Mouse (Mus musculus): ENCODE data around the gene Slc1a3. TPM values are rescaled to one million over a fixed set of nuclear protein-coding genes. Genes with fewer than 3 reads are reported as not detected.

Gene Slc1a3
- polyA plus RNA-seq, 1 experiment from 2014 or later = 0.13 TPM

DNA sequence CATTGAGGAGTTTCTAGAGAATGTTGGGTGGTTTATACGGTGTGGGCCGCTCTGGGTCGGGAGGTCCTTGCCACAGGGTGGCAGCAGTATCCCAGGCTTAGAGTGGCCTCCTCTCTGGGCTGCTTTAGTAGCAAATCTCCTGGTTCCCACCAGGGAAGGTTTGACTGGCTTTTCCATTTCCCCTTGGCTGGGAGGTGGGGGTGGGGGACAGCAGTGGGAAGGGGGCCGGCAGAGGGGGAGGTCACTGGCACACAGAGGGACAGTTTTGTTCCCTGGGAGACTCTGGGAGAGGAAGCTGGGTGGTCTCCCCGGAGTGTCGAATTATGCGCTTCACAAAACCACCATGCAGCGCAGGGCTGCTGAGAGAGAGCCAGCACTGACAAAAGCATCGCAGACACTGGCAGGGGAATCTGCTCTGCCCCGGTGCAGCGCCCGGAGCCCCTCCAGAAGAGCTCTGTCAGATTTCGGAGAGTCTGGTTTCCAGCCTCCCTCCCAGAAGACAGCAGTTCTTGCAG, 81.2 kb downstream of the Slc1a3 start:
- ATAC-seq (peak; percentile 67), DNase-seq (peak; percentile 64)
- H3K27me3 ChIP-seq (ENCODE audit: insufficient read depth, low read length) = peaks cover 16% of the 10 kb centered on the region
- H3K4me1 ChIP-seq (ENCODE audit: insufficient read depth) = peaks cover 15% of the 10 kb centered on the region
- H3K4me2 ChIP-seq (ENCODE audit: low read depth, low read length) = peak overlapping the region; percentile 51
- under 1% methylated on average over 13 of the region's 13 CpGs for WGBS (ENCODE audit: insufficient replicate concordance)
- H3K4me3 ChIP-seq (ENCODE audit: low read depth, low read length) = peak overlapping the region; percentile 9; the same call in 1 of the 2 replicates
- no peaks in the 10 kb centered on the region for H3K9me3 ChIP-seq (ENCODE audit: low read length)
- H3K27ac ChIP-seq (ENCODE audit: low read depth) = no peak overlapping the region
- no peak for TF ChIP-seq EP300 (IDR thresholded peaks at IDR 0.05; ENCODE audit: low read depth)
- TF ChIP-seq CTCF (IDR thresholded peaks at IDR 0.05; ENCODE audit: low read depth) = peak; percentile 75
- H3K9ac ChIP-seq (replicated peaks) = no peak overlapping the region
- H3K36me3 ChIP-seq (replicated peaks; ENCODE audit: insufficient read depth, low read length) = no peaks in the 10 kb centered on the region

- H3K27ac ChIP-seq (ENCODE audit: low read depth) = no peak overlapping the region
- TF ChIP-seq CTCF (IDR thresholded peaks at IDR 0.05; ENCODE audit: low read depth) (no peak), EP300 (IDR thresholded peaks at IDR 0.05; ENCODE audit: low read depth) (no peak)
- H3K4me2 ChIP-seq (ENCODE audit: low read depth, low read length) = peak overlapping the region; percentile 92
- H3K9me3 ChIP-seq (ENCODE audit: low read length) = no peaks in the 10 kb centered on the region
- WGBS (ENCODE audit: insufficient replicate concordance) = 57% methylated on average over 8 of the region's 8 CpGs
- DNase-seq (peak; percentile 22), ATAC-seq (peak; percentile 60; the same call in 1 of the 2 replicates)
- no peak overlapping the region; the same call in 1 of the 2 replicates for H3K4me3 ChIP-seq (ENCODE audit: low read depth, low read length)
- peaks cover 15% of the 10 kb centered on the region for H3K4me1 ChIP-seq (ENCODE audit: insufficient read depth)
- peaks cover 16% of the 10 kb centered on the region for H3K27me3 ChIP-seq (ENCODE audit: insufficient read depth, low read length)
- no peak overlapping the region for H3K9ac ChIP-seq (replicated peaks)
- no peaks in the 10 kb centered on the region for H3K36me3 ChIP-seq (replicated peaks; ENCODE audit: insufficient read depth, low read length)
Observed at GRCm38 (mm10) chr15:8628150-8628549, 82.4 kb downstream of the Slc1a3 start.

- H3K4me1 ChIP-seq (ENCODE audit: insufficient read depth) = peaks cover 15% of the 10 kb centered on the region
- ATAC-seq = peak; percentile 44; the same call in 1 of the 2 replicates
- H3K4me2 ChIP-seq (ENCODE audit: low read depth, low read length) = peak overlapping the region; percentile 92
- WGBS (ENCODE audit: insufficient replicate concordance) = 2% methylated on average over 15 of the region's 15 CpGs
- no peaks in the 10 kb centered on the region for H3K36me3 ChIP-seq (replicated peaks; ENCODE audit: insufficient read depth, low read length)
- H3K27me3 ChIP-seq (ENCODE audit: insufficient read depth, low read length) = peaks cover 16% of the 10 kb centered on the region
- H3K9me3 ChIP-seq (ENCODE audit: low read length) = no peaks in the 10 kb centered on the region
- H3K27ac ChIP-seq (ENCODE audit: low read depth) = no peak overlapping the region
- DNase-seq = peak; percentile 74
- peak; percentile 82 for TF ChIP-seq CTCF (IDR thresholded peaks at IDR 0.05; ENCODE audit: low read depth)
- TF ChIP-seq EP300 (IDR thresholded peaks at IDR 0.05; ENCODE audit: low read depth) = no peak
- peak overlapping the region; percentile 46 for H3K4me3 ChIP-seq (ENCODE audit: low read depth, low read length)
- peak overlapping the region; percentile 30; the same call in 1 of the 2 replicates for H3K9ac ChIP-seq (replicated peaks)
Observed at GRCm38 (mm10) chr15:8627097-8627537, 83.4 kb downstream of the Slc1a3 start.

GRCm38 (mm10) chr15:8625370-8625769, 85.2 kb downstream of the Slc1a3 start:
- ATAC-seq (peak; percentile 42), DNase-seq (peak; percentile 62)
- Histone ChIP-seq H3K27me3 (ENCODE audit: insufficient read depth, low read length) (peaks cover 11% of the 10 kb centered on the region), H3K4me2 (ENCODE audit: low read depth, low read length) (0 out of 2 replicates have a peak overlapping the region, but pooled peaks have one; percentile 18), H3K36me3 (replicated peaks; ENCODE audit: insufficient read depth, low read length) (no peaks in the 10 kb centered on the region), H3K9me3 (ENCODE audit: low read length) (no peaks in the 10 kb centered on the region), H3K4me3 (ENCODE audit: low read depth, low read length) (no peak overlapping the region), H3K9ac (replicated peaks) (no peak overlapping the region), H3K27ac (ENCODE audit: low read depth) (no peak overlapping the region), H3K4me1 (ENCODE audit: insufficient read depth) (peaks cover 15% of the 10 kb centered on the region)
- TF ChIP-seq CTCF (IDR thresholded peaks at IDR 0.05; ENCODE audit: low read depth) = peak; percentile 76
- no peak for TF ChIP-seq EP300 (IDR thresholded peaks at IDR 0.05; ENCODE audit: low read depth)
- WGBS (ENCODE audit: insufficient replicate concordance) = 16% methylated on average over 7 of the region's 7 CpGs

GRCm38 (mm10) chr15:8623879-8624278, 86.7 kb downstream of the Slc1a3 start:
- no peak overlapping the region for H3K9ac ChIP-seq (replicated peaks)
- DNase-seq (no peak), ATAC-seq (no peak)
- no peak overlapping the region for H3K27ac ChIP-seq (ENCODE audit: low read depth)
- H3K9me3 ChIP-seq (ENCODE audit: low read length) = no peaks in the 10 kb centered on the region
- no peak overlapping the region for H3K4me3 ChIP-seq (ENCODE audit: low read depth, low read length)
- peaks cover 12% of the 10 kb centered on the region for H3K4me1 ChIP-seq (ENCODE audit: insufficient read depth)
- no peaks in the 10 kb centered on the region for H3K36me3 ChIP-seq (replicated peaks; ENCODE audit: insufficient read depth, low read length)
- 0 out of 2 replicates have a peak, but pooled peaks cover under 1% of the 10 kb centered on the region for H3K27me3 ChIP-seq (ENCODE audit: insufficient read depth, low read length)
- H3K4me2 ChIP-seq (ENCODE audit: low read depth, low read length) = no peak overlapping the region
- TF ChIP-seq EP300 (IDR thresholded peaks at IDR 0.05; ENCODE audit: low read depth) (no peak), CTCF (IDR thresholded peaks at IDR 0.05; ENCODE audit: low read depth) (peak; percentile 39)

GRCm38 (mm10) chr15:8619479-8620026, 91.0 kb downstream of the Slc1a3 start:
- Histone ChIP-seq H3K36me3 (replicated peaks; ENCODE audit: insufficient read depth, low read length) (no peaks in the 10 kb centered on the region), H3K4me1 (ENCODE audit: insufficient read depth) (no peaks in the 10 kb centered on the region), H3K9ac (replicated peaks) (no peak overlapping the region), H3K4me3 (ENCODE audit: low read depth, low read length) (no peak overlapping the region), H3K9me3 (ENCODE audit: low read length) (no peaks in the 10 kb centered on the region), H3K27me3 (ENCODE audit: insufficient read depth, low read length) (no peaks in the 10 kb centered on the region), H3K27ac (ENCODE audit: low read depth) (no peak overlapping the region), H3K4me2 (ENCODE audit: low read depth, low read length) (no peak overlapping the region)
- DNase-seq (no peak), ATAC-seq (no peak)
- TF ChIP-seq CTCF (IDR thresholded peaks at IDR 0.05; ENCODE audit: low read depth) = no peak
- TF ChIP-seq EP300 (IDR thresholded peaks at IDR 0.05; ENCODE audit: low read depth) = no peak
- 76% methylated on average over 18 of the region's 18 CpGs for WGBS (ENCODE audit: insufficient replicate concordance)
